Mouse (Mus musculus): Measurements from ENCODE around the gene Lhx5.

DNA sequence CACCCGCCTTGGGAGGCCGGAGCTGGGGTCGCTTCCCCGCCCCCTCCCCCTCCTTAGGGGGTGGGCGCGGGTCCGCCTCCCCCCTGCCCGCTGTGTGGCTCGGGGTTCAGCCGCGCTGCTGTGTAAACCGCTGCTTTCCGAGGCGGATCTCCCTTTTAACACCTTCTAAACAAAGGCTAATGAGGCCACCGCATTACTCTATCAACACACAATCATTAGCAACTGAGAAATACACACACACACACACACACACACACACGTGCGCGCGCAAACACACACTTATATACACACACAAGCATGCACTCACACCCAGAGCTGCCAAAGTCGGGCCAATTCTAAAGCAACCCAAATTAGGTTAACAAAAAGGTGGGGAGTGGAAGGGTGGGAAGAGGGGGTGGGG lies 5.8 kb upstream of the Lhx5 start:
- no peak for TF ChIP-seq POLR2A (IDR thresholded peaks at IDR 0.05; ENCODE audit: borderline replicate concordance, extremely low read depth, insufficient read depth, insufficient read length, poor library complexity, severe bottlenecking)
- TF ChIP-seq CTCF (IDR thresholded peaks at IDR 0.05; ENCODE audit: borderline replicate concordance, extremely low read depth, insufficient read depth, insufficient read length) = no peak

All from brain, embryonic 14.5 days (tissue).